Mouse (Mus musculus) small intestine, adult 2 months (tissue): Measurements from ENCODE around the gene Coro1c. TPM values are rescaled to one million over a fixed set of nuclear protein-coding genes. Genes with fewer than 3 reads are reported as not detected.

ENCODE experiments used
- H3K27ac ChIP-seq: fragments of 200-500 bp; 2 replicates; pipeline ENCODE4 v1.5.1; 2012; ENCODE audit warnings: low read depth, low read length, control low read depth, inconsistent platforms; ENCODE audit not compliant: insufficient read depth
- H3K27me3 ChIP-seq: fragments of 200-500 bp; 2 replicates; pipeline ENCODE4 v1.6.1; 2012; ENCODE audit warnings: mild to moderate bottlenecking, moderate library complexity, low read length, inconsistent platforms; ENCODE audit not compliant: control insufficient read depth, insufficient read depth
- H3K36me3 ChIP-seq: fragments of 200-500 bp; 2 replicates; pipeline ENCODE4 v1.6.1; 2012; ENCODE audit warnings: mild to moderate bottlenecking, low read length, control low read depth, inconsistent platforms; ENCODE audit not compliant: control insufficient read depth, insufficient read depth
- H3K4me1 ChIP-seq: fragments of 200-500 bp; 2 replicates; pipeline ENCODE4 v1.6.1; 2012; ENCODE audit warnings: low read length, inconsistent platforms, mixed read lengths; ENCODE audit not compliant: control insufficient read depth, insufficient read depth, insufficient read length
- H3K4me3 ChIP-seq: fragments of 200-500 bp; 2 replicates; pipeline ENCODE4 v1.5.1; 2012; ENCODE audit warnings: low read depth, mild to moderate bottlenecking, control low read depth, inconsistent platforms, low read length, moderate library complexity
- CTCF ChIP-seq: fragments of 200-500 bp; IDR thresholded peaks from 2 replicates; pipeline ENCODE4 v1.5.1; 2012; ENCODE audit warnings: low read depth, mild to moderate bottlenecking, control low read depth, inconsistent platforms, low read length, moderate library complexity, mixed read lengths; ENCODE audit not compliant: insufficient replicate concordance, insufficient read length; ENCODE audit errors: extremely low read depth
- POLR2A ChIP-seq: fragments of 200-500 bp; IDR thresholded peaks from 2 replicates; pipeline ENCODE4 v1.6.1; 2012; ENCODE audit warnings: low read depth, mild to moderate bottlenecking, control low read depth, inconsistent platforms, low read length, moderate library complexity
- WGBS: fragments of 180-500 bp; shearing (Covaris S2); methylation state at CpG from one replicate; pipeline ENCODE4 v1.1.7; 2018; 5-methylcytosine and 5-hydroxymethylcytosine counted together
- polyA plus RNA-seq: library from polyadenylated mRNA; depleted of rRNA; stranded (reverse); fragments of >200 nt; gene quantifications from 2 replicates; pipeline ENCODE4 v1.2.3, GENCODE M21; 2012

Gene Coro1c
- polyA plus RNA-seq, 1 experiment = 144 TPM

DNA sequence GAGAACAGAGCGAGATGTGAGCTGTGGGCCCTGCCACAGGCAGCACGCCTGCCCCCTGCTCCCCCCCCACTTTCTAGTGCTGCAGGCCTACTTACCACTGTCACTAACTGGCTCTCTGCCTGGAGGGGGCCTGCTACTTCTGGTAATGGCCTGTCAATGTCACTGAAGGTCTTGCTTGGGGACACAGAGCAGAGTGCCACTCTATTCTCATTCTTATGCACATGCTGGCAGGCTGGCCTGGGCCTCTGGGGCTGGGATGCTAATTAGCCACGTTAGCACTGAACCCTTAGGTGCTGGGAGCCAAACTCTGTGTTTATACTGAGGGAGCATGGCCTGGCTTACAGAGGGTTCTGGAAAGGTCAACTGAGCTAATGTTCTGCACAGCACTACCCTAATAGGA, 52.9 kb downstream of the Coro1c start:
- peaks cover 19% of the 10 kb centered on the region for H3K36me3 ChIP-seq
- no peak for TF ChIP-seq POLR2A
- TF ChIP-seq CTCF = no peak
- H3K4me3 ChIP-seq = no peak overlapping the region
- no peaks in the 10 kb centered on the region for H3K27me3 ChIP-seq
- H3K27ac ChIP-seq = peak overlapping the region; percentile 83
- H3K4me1 ChIP-seq = peaks cover 7% of the 10 kb centered on the region
- 69% methylated on average over 3 of the region's 3 CpGs for WGBS

- no peak overlapping the region for H3K4me3 ChIP-seq
- H3K36me3 ChIP-seq = peaks cover 25% of the 10 kb centered on the region
- no peaks in the 10 kb centered on the region for H3K27me3 ChIP-seq
- TF ChIP-seq POLR2A (no peak), CTCF (no peak)
- H3K4me1 ChIP-seq = peaks cover 7% of the 10 kb centered on the region
- 90% methylated on average over 10 of the region's 10 CpGs for WGBS
- peak overlapping the region; percentile 83 for H3K27ac ChIP-seq
These were observed 53.4 kb downstream of the Coro1c start for GRCm38 (mm10) chr5:113855117-113855516.

DNA sequence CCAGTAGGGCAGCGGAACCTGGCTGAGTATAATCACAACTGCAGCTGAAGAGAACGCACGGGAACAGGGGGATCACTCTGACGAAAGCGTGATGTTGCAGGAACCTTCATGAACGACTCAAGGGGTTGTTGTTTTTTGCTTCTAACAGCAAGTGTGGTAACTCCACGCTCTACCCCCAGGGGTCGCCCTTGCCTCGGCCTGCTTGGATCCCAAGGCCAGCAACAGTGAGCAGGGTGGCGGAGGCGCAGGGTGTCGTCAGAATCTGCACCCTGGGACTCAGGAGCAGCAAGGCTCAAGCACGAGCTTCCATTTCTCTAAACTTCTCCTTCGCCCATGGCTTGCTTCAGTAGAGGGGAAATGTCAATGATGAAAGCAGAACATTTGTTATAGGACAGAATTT, 54.1 kb downstream of the Coro1c start:
- Histone ChIP-seq H3K27ac (peak overlapping the region; percentile 27; the same call in 1 of the 2 replicates), H3K4me3 (no peak overlapping the region), H3K4me1 (peaks cover 7% of the 10 kb centered on the region), H3K27me3 (no peaks in the 10 kb centered on the region), H3K36me3 (peaks cover 31% of the 10 kb centered on the region)
- WGBS = 30% methylated on average over 14 of the region's 14 CpGs
- TF ChIP-seq CTCF (peak; percentile 97), POLR2A (no peak)

DNA sequence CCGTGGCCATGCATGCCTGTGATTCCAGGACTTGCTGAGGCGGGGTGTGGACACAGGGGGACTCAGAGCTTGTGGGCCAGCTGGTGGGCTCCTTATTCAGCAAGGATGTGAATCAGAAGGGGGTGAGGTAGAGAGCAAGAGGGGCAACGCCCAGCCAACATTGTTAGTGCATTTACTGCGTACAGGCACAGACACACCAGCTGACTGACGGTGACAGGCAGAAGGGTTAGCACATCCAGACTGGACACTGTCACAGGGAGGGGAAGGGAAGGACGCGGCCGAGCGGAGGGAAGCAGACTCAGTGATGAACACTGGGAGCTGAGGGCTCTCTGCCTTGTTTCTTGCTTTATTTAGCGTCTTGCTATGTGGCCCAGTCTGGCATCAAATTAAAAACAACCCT, 55.0 kb downstream of the Coro1c start:
- TF ChIP-seq POLR2A = no peak
- no peak for TF ChIP-seq CTCF
- H3K27ac ChIP-seq = peak overlapping the region; percentile 6
- peaks cover 40% of the 10 kb centered on the region for H3K36me3 ChIP-seq
- no peaks in the 10 kb centered on the region for H3K27me3 ChIP-seq
- no peak overlapping the region for H3K4me3 ChIP-seq
- WGBS = 89% methylated on average over 10 of the region's 10 CpGs
- H3K4me1 ChIP-seq = peaks cover 6% of the 10 kb centered on the region

DNA sequence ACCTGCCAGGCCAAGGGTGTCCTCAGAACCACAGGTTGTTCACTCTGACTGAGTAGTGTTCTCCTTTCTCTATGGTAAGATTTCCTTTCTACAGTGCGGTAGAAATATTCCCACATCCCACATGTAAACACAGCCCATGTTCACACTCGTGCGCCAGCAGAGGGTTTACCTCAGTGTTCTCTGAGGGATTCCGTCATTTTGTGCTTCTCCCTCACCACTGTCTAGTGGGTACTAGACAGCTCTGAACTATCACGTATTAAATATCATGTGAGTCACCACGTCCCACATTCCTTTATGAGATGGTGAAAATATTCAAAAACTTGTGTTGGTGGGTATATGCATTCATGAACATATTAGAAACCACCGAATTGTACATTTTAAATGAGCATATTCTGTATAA, 56.1 kb downstream of the Coro1c start:
- H3K36me3 ChIP-seq = peaks cover 45% of the 10 kb centered on the region
- 88% methylated on average over 7 of the region's 7 CpGs for WGBS

DNA sequence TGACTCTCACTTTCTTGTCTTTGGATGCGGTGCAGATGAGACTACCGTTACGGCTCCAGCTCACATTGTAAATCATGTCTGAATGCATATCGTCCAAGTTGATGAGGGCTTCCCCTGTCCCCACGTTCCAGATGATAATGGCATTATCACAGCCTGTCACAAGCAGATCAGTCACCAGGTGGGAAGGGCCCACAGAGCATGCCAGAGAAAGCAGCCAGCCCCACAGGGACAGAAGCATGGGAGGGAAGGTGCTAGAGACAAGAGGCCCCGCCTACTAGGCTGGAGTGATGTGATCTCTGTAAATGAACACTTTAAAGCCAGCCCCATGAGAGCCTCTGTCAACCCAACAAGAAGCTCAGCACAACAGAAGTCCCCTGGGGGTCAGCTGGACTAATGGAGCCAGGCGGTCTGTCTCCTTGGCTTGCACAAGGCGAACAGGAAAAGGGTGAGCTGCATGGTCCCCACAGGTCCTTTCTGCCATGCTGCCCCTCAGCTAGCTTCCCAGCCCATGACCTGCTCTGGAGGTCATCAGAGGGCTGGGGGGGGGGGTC, 57.8 kb downstream of the Coro1c start:
- no peak overlapping the region for H3K4me3 ChIP-seq
- H3K4me1 ChIP-seq = peaks cover 2% of the 10 kb centered on the region; the same call in 1 of the 2 replicates
- H3K27me3 ChIP-seq = no peaks in the 10 kb centered on the region
- peaks cover 57% of the 10 kb centered on the region for H3K36me3 ChIP-seq
- TF ChIP-seq CTCF (no peak), POLR2A (no peak)
- 86% methylated on average over 8 of the region's 8 CpGs for WGBS
- no peak overlapping the region for H3K27ac ChIP-seq

More for the DNA sequence above, 56.1 kb downstream of the Coro1c start:
- Histone ChIP-seq H3K4me1 (peaks cover 4% of the 10 kb centered on the region), H3K4me3 (no peak overlapping the region), H3K27ac (no peak overlapping the region), H3K27me3 (no peaks in the 10 kb centered on the region)
- TF ChIP-seq CTCF (no peak), POLR2A (no peak)

GRCm38 (mm10) chr5:113847636-113848035, 60.9 kb downstream of the Coro1c start:
- 78% methylated on average over 9 of the region's 9 CpGs for WGBS
- Histone ChIP-seq H3K36me3 (peaks cover 85% of the 10 kb centered on the region), H3K4me3 (no peak overlapping the region), H3K4me1 (peaks cover 3% of the 10 kb centered on the region; the same call in 1 of the 2 replicates), H3K27ac (no peak overlapping the region), H3K27me3 (no peaks in the 10 kb centered on the region)
- TF ChIP-seq CTCF (no peak), POLR2A (no peak)
